Comparison of ENCODE assay signal across 11 mouse cellular contexts in genomic region chr8:106761317-106761716, GRCm38 (mm10).
DNase-seq lines count a peak whose midpoint lies in the region; ATAC-seq and TF ChIP-seq lines count a peak whose summit lies in the region.
"Had no signal": no experiment of that assay in that cellular context is flagged by ENCODE, and none has a peak within 500 bp of the region (broad histone marks: within the 10 kb centered on the region; RNA-seq: fewer than 3 reads in every experiment).

No protein-coding gene starts in this region.

- H3K4me1 ChIP-seq in forebrain, embryonic 10.5 days = peaks cover 29% of the 10 kb centered on the region
- H3K4me1 ChIP-seq in intestine, embryonic 16.5 days (ENCODE audit: control insufficient read depth, insufficient read depth, low read length) = peaks cover 7% of the 10 kb centered on the region; the same call in 1 of the 2 replicates
- H3K4me1 ChIP-seq in neural tube, embryonic 15.5 days = peaks cover 22% of the 10 kb centered on the region

- H3K27me3 ChIP-seq in forebrain, embryonic 10.5 days (ENCODE audit: poor library complexity, severe bottlenecking) = no peaks in the 10 kb centered on the region
- H3K27me3 ChIP-seq in intestine, embryonic 16.5 days (replicated peaks; ENCODE audit: control insufficient read depth, insufficient read depth, low read length) = no peaks in the 10 kb centered on the region
- no peaks in the 10 kb centered on the region for H3K27me3 ChIP-seq in neural tube, embryonic 15.5 days (replicated peaks)

- 0 out of 2 replicates have a peak, but pooled peaks cover 4% of the 10 kb centered on the region for H3K36me3 ChIP-seq in forebrain, embryonic 10.5 days (replicated peaks)
- H3K36me3 ChIP-seq in intestine, embryonic 16.5 days (ENCODE audit: control insufficient read depth, insufficient read depth, low read length) = no peaks in the 10 kb centered on the region
- no peaks in the 10 kb centered on the region for H3K36me3 ChIP-seq in neural tube, embryonic 15.5 days

- no peaks in the 10 kb centered on the region for H3K9me3 ChIP-seq in forebrain, embryonic 10.5 days
- H3K9me3 ChIP-seq in intestine, embryonic 16.5 days (ENCODE audit: control insufficient read depth, low read length) = no peaks in the 10 kb centered on the region
- no peaks in the 10 kb centered on the region for H3K9me3 ChIP-seq in neural tube, embryonic 15.5 days (replicated peaks)

- no peak overlapping the region for H3K4me2 ChIP-seq in intestine, embryonic 16.5 days (ENCODE audit: low read depth, low read length)
- H3K4me2 ChIP-seq in neural tube, embryonic 15.5 days = no peak overlapping the region
- H3K4me2 ChIP-seq: liver, embryonic 11.5 days had no signal

- no peak for ATAC-seq in intestine, embryonic 16.5 days
- no peak for ATAC-seq in neural tube, embryonic 15.5 days (ENCODE audit: low FRiP score)

- WGBS in forebrain, embryonic 10.5 days = 51% methylated on average over 4 of the region's 4 CpGs
- 49% methylated on average over 4 of the region's 4 CpGs for WGBS in intestine, embryonic 16.5 days
- 36% methylated on average over 4 of the region's 4 CpGs for WGBS in neural tube, embryonic 15.5 days

- H3K27ac ChIP-seq in layer of hippocampus, adult 2 months = peak overlapping the region; percentile 61
- H3K27ac ChIP-seq in forebrain, embryonic 10.5 days = peak overlapping the region; percentile 27
- peak overlapping the region; percentile 46 for H3K27ac ChIP-seq in intestine, embryonic 16.5 days (ENCODE audit: low read length)
- peak overlapping the region; percentile 71 for H3K27ac ChIP-seq in neural tube, embryonic 15.5 days (replicated peaks)
- H3K27ac ChIP-seq: gastrocnemius, adult 2 months had no signal

- DNase-seq in layer of hippocampus, adult 2 months (ENCODE audit: low spot score in 2 of 2) = no peak
- DNase-seq in layer of hippocampus, adult 8-10 months (ENCODE audit: low spot score in 2 of 2) = no peak
- no peak for DNase-seq in forebrain, embryonic 10.5 days (ENCODE audit: extremely low spot score, low spot score)
- DNase-seq in thymus, postnatal 10 days (ENCODE audit: low spot score in 2 of 2) = no peak
- DNase-seq in thymus, postnatal 0 days (ENCODE audit: low spot score) = no peak
- DNase-seq in c-Kit-positive CD71-positive TER-119-positive erythroid progenitor cells, embryonic 14.5 days (ENCODE audit: low spot score) = no peak
- DNase-seq: gastrocnemius, adult 2 months; layer of hippocampus, adult 9-11 months had no signal

- H3K9ac ChIP-seq in intestine, embryonic 16.5 days (ENCODE audit: low read depth, low read length) = peak overlapping the region; percentile 29; the same call in 1 of the 2 replicates
- H3K9ac ChIP-seq in neural tube, embryonic 15.5 days (replicated peaks) = no peak overlapping the region

- no peak overlapping the region for H3K4me3 ChIP-seq in layer of hippocampus, adult 2 months
- H3K4me3 ChIP-seq in forebrain, embryonic 10.5 days = no peak overlapping the region
- no peak overlapping the region for H3K4me3 ChIP-seq in intestine, embryonic 16.5 days (ENCODE audit: low read length)
- H3K4me3 ChIP-seq in neural tube, embryonic 15.5 days (replicated peaks) = no peak overlapping the region
- H3K4me3 ChIP-seq: gastrocnemius, adult 2 months had no signal

- TF ChIP-seq CTCF in layer of hippocampus, adult 2 months (conservative IDR thresholded peaks at IDR 0.05) = no peak
